Mouse (Mus musculus) hindbrain, embryonic 13.5 days (tissue): ENCODE results near the gene Mks1. TPM values are rescaled to one million over a fixed set of nuclear protein-coding genes. Genes with fewer than 3 reads are reported as not detected.
A peak's percentile ranks its signal among the peaks of the same experiment; 100 is the strongest.
"Not testable (repeated sequence)": the region's sequence is repeated elsewhere in the genome, so short reads cannot be mapped to it uniquely, and the experiment has no call there.

Experiments used
- ATAC-seq: fragments of 200-750 bp; cut with Nextera tagmentation; 2 replicates; pipeline ENCODE4 v1.8.0; 2017; ENCODE audit warnings: moderate TSS enrichment; ENCODE audit not compliant: low FRiP score
- H3K27ac ChIP-seq: fragments of 300-500 bp; sonication (generic); 2 replicates; pipeline ENCODE4 v1.5.1; 2015; ENCODE audit warnings: inconsistent platforms, mild to moderate bottlenecking, moderate library complexity
- H3K27me3 ChIP-seq: fragments of 300-500 bp; sonication (generic); 2 replicates; pipeline ENCODE4 v1.6.1; 2015; ENCODE audit warnings: mild to moderate bottlenecking, inconsistent platforms
- H3K36me3 ChIP-seq: fragments of 300-500 bp; sonication (generic); 2 replicates; pipeline ENCODE4 v1.6.1; 2015; ENCODE audit warnings: mild to moderate bottlenecking, inconsistent platforms
- H3K4me1 ChIP-seq: fragments of 300-500 bp; sonication (generic); replicated peaks from 2 replicates; pipeline ENCODE4 v1.6.1; 2015; ENCODE audit warnings: inconsistent platforms
- H3K4me2 ChIP-seq: fragments of 300-500 bp; sonication (generic); 2 replicates; pipeline ENCODE4 v1.6.1; 2015; ENCODE audit warnings: inconsistent platforms, mild to moderate bottlenecking, moderate library complexity
- H3K4me3 ChIP-seq: fragments of 300-500 bp; sonication (generic); 2 replicates; pipeline ENCODE4 v1.5.1; 2015; ENCODE audit warnings: mild to moderate bottlenecking, inconsistent platforms
- H3K9ac ChIP-seq: fragments of 300-500 bp; sonication (generic); 2 replicates; pipeline ENCODE4 v1.6.1; 2015; ENCODE audit warnings: mild to moderate bottlenecking, inconsistent platforms
- H3K9me3 ChIP-seq: fragments of 300-500 bp; sonication (generic); 2 replicates; pipeline ENCODE4 v1.6.1; 2016; ENCODE audit warnings: inconsistent platforms
- WGBS: fragments of 180-500 bp; shearing (Covaris S2); methylation state at CpG from one replicate; pipeline ENCODE4 v1.1.7; 2015; 5-methylcytosine and 5-hydroxymethylcytosine counted together
- polyA plus RNA-seq: library from polyadenylated mRNA; unstranded; fragments of >200 nt; fragmentation: Nextera tagmentation; extraction: Ambion mirVana; gene quantifications from 2 replicates; pipeline ENCODE4 v1.2.1, GENCODE M21; 2015

Mks1 gene
- polyA plus RNA-seq, 1 experiment from 2014 or later = 15.3 TPM

- Histone ChIP-seq H3K36me3 (no peaks in the 10 kb centered on the region), H3K27me3 (no peaks in the 10 kb centered on the region), H3K4me2 (no peak overlapping the region), H3K4me3 (no peak overlapping the region), H3K9ac (no peak overlapping the region), H3K9me3 (no peaks in the 10 kb centered on the region), H3K27ac (no peak overlapping the region), H3K4me1 (no peaks in the 10 kb centered on the region)
- 84% methylated on average over 12 of the region's 12 CpGs for WGBS
- ATAC-seq = no peak
These were observed 5.9 kb upstream of the Mks1 start for GRCm38 (mm10) chr11:87846968-87847600.

- no peak for ATAC-seq
- peaks cover 5% of the 10 kb centered on the region; the same call in 1 of the 2 replicates for H3K4me1 ChIP-seq
- H3K9me3 ChIP-seq = no peaks in the 10 kb centered on the region
- H3K36me3 ChIP-seq = no peaks in the 10 kb centered on the region
- no peak overlapping the region for H3K4me2 ChIP-seq
- no peak overlapping the region for H3K4me3 ChIP-seq
- H3K9ac ChIP-seq = no peak overlapping the region
- H3K27ac ChIP-seq = no peak overlapping the region
- WGBS = 69% methylated on average over 6 of the region's 6 CpGs
- H3K27me3 ChIP-seq = no peaks in the 10 kb centered on the region
These were observed 5.1 kb upstream of the Mks1 start for GRCm38 (mm10) chr11:87847884-87848283.

- H3K36me3 ChIP-seq = peaks cover 26% of the 10 kb centered on the region
- H3K27ac ChIP-seq = peak overlapping the region; percentile 85
- peaks cover 11% of the 10 kb centered on the region for H3K4me1 ChIP-seq
- WGBS = 38% methylated on average over 8 of the region's 8 CpGs
- peak overlapping the region; percentile 80 for H3K4me2 ChIP-seq
- no peaks in the 10 kb centered on the region for H3K27me3 ChIP-seq
- H3K4me3 ChIP-seq = peak overlapping the region; percentile 59
- ATAC-seq = peak; percentile 58; the same call in 1 of the 2 replicates
- peak overlapping the region; percentile 77 for H3K9ac ChIP-seq
- no peaks in the 10 kb centered on the region for H3K9me3 ChIP-seq
These were observed 561 bp downstream of the Mks1 start for GRCm38 (mm10) chr11:87853597-87853954.

- Histone ChIP-seq H3K4me1 (peaks cover 11% of the 10 kb centered on the region), H3K36me3 (peaks cover 28% of the 10 kb centered on the region), H3K9ac (no peak overlapping the region), H3K4me3 (no peak overlapping the region), H3K4me2 (no peak overlapping the region), H3K9me3 (no peaks in the 10 kb centered on the region), H3K27ac (no peak overlapping the region), H3K27me3 (no peaks in the 10 kb centered on the region)
- no peak for ATAC-seq
- WGBS = 93% methylated on average over 7 of the region's 7 CpGs
These were observed 1.5 kb downstream of the Mks1 start for GRCm38 (mm10) chr11:87854550-87854949.

- no peak overlapping the region for H3K4me3 ChIP-seq
- H3K36me3 ChIP-seq = peaks cover 58% of the 10 kb centered on the region
- H3K27me3 ChIP-seq = no peaks in the 10 kb centered on the region
- H3K9me3 ChIP-seq = no peaks in the 10 kb centered on the region
- 92% methylated on average over 11 of the region's 11 CpGs for WGBS
- H3K27ac ChIP-seq = no peak overlapping the region
- no peak overlapping the region for H3K9ac ChIP-seq
- no peaks in the 10 kb centered on the region for H3K4me1 ChIP-seq
- no peak for ATAC-seq
- H3K4me2 ChIP-seq = no peak overlapping the region
These were observed 6.3 kb downstream of the Mks1 start for GRCm38 (mm10) chr11:87859273-87859672.

- Histone ChIP-seq H3K9ac (no peak overlapping the region), H3K4me3 (no peak overlapping the region), H3K27ac (no peak overlapping the region), H3K36me3 (peaks cover 58% of the 10 kb centered on the region), H3K4me1 (no peaks in the 10 kb centered on the region), H3K27me3 (no peaks in the 10 kb centered on the region), H3K9me3 (no peaks in the 10 kb centered on the region), H3K4me2 (no peak overlapping the region)
- 64% methylated on average over 9 of the region's 9 CpGs for WGBS
- ATAC-seq = no peak
These were observed 7.4 kb downstream of the Mks1 start for GRCm38 (mm10) chr11:87860426-87860825.

- Histone ChIP-seq H3K4me2 (no peak overlapping the region), H3K36me3 (peaks cover 40% of the 10 kb centered on the region), H3K4me1 (no peaks in the 10 kb centered on the region), H3K4me3 (no peak overlapping the region), H3K27me3 (no peaks in the 10 kb centered on the region), H3K9me3 (no peaks in the 10 kb centered on the region), H3K9ac (peak overlapping the region; percentile 24; the same call in 1 of the 2 replicates), H3K27ac (no peak overlapping the region)
- ATAC-seq = no peak
- 95% methylated on average over 13 of the region's 13 CpGs for WGBS
These were observed 9.8 kb downstream of the Mks1 start for GRCm38 (mm10) chr11:87862805-87863204.

GRCm38 (mm10) chr11:87866891-87867290 lies 13.9 kb downstream of the Mks1 start:
- H3K4me2 ChIP-seq, ATAC-seq, H3K9me3 ChIP-seq, H3K27ac ChIP-seq, H3K9ac ChIP-seq, H3K4me1 ChIP-seq, H3K27me3 ChIP-seq, H3K4me3 ChIP-seq: not testable (repeated sequence)
- H3K36me3 ChIP-seq = peaks cover 17% of the 10 kb centered on the region
- 89% methylated on average over 1 of the region's 2 CpGs for WGBS

- no peak overlapping the region for H3K9ac ChIP-seq
- H3K27me3 ChIP-seq = no peaks in the 10 kb centered on the region
- H3K36me3 ChIP-seq = no peaks in the 10 kb centered on the region
- no peaks in the 10 kb centered on the region for H3K9me3 ChIP-seq
- no peak for ATAC-seq
- WGBS = 81% methylated on average over 2 of the region's 2 CpGs
- H3K4me1 ChIP-seq = no peaks in the 10 kb centered on the region
- no peak overlapping the region for H3K27ac ChIP-seq
- H3K4me3 ChIP-seq = no peak overlapping the region
- H3K4me2 ChIP-seq = no peak overlapping the region
These were observed 17.1 kb downstream of the Mks1 start for GRCm38 (mm10) chr11:87870096-87870495.

GRCm38 (mm10) chr11:87871766-87872165 lies 18.8 kb downstream of the Mks1 start:
- no peak overlapping the region for H3K27ac ChIP-seq
- no peak for ATAC-seq
- 50% methylated on average over 8 of the region's 8 CpGs for WGBS
- H3K4me1 ChIP-seq = no peaks in the 10 kb centered on the region
- no peak overlapping the region for H3K9ac ChIP-seq
- H3K4me3 ChIP-seq = no peak overlapping the region
- H3K27me3 ChIP-seq = no peaks in the 10 kb centered on the region
- H3K4me2 ChIP-seq = no peak overlapping the region
- no peaks in the 10 kb centered on the region for H3K9me3 ChIP-seq
- no peaks in the 10 kb centered on the region for H3K36me3 ChIP-seq

GRCm38 (mm10) chr11:87875436-87875835 lies 22.4 kb downstream of the Mks1 start, which contains the start of gene Epx:
Gene Epx (minus strand): TSS chr11:87875536.
- H3K36me3 ChIP-seq = no peaks in the 10 kb centered on the region
- H3K9ac ChIP-seq = no peak within 1 kb of the TSS
- no peaks in the 10 kb centered on the region for H3K4me1 ChIP-seq
- ATAC-seq = no peak
- no peaks in the 10 kb centered on the region for H3K27me3 ChIP-seq
- H3K4me3 ChIP-seq = no peak within 1 kb of the TSS
- no peak within 1 kb of the TSS for H3K27ac ChIP-seq
- H3K9me3 ChIP-seq = no peaks in the 10 kb centered on the region
- H3K4me2 ChIP-seq = no peak within 1 kb of the TSS
- 86% methylated on average over 6 of the region's 6 CpGs for WGBS

GRCm38 (mm10) chr11:87879826-87880225 lies 26.8 kb downstream of the Mks1 start:
- Histone ChIP-seq H3K27me3 (no peaks in the 10 kb centered on the region), H3K9ac (no peak overlapping the region), H3K9me3 (no peaks in the 10 kb centered on the region), H3K4me2 (no peak overlapping the region), H3K4me1 (no peaks in the 10 kb centered on the region), H3K27ac (no peak overlapping the region), H3K4me3 (no peak overlapping the region), H3K36me3 (no peaks in the 10 kb centered on the region)
- WGBS = 64% methylated on average over 9 of the region's 9 CpGs
- ATAC-seq = no peak

- H3K4me1 ChIP-seq = no peaks in the 10 kb centered on the region
- H3K27me3 ChIP-seq = 0 out of 2 replicates have a peak, but pooled peaks cover 3% of the 10 kb centered on the region
- no peak overlapping the region for H3K4me3 ChIP-seq
- H3K36me3 ChIP-seq = no peaks in the 10 kb centered on the region
- H3K9me3 ChIP-seq = no peaks in the 10 kb centered on the region
- no peak overlapping the region for H3K27ac ChIP-seq
- H3K4me2 ChIP-seq = no peak overlapping the region
- ATAC-seq = no peak
- 75% methylated on average over 4 of the region's 4 CpGs for WGBS
- no peak overlapping the region for H3K9ac ChIP-seq
These were observed 28.7 kb downstream of the Mks1 start for GRCm38 (mm10) chr11:87881714-87882113.
